Mouse (Mus musculus): ENCODE results near the gene Map4.

- TF ChIP-seq CTCF (IDR thresholded peaks at IDR 0.05; ENCODE audit: borderline replicate concordance, insufficient read depth, low read length) (no peak), POLR2A (IDR thresholded peaks at IDR 0.05; ENCODE audit: low read depth, low read length) (no peak)
Observed at GRCm38 (mm10) chr9:109989084-109989483, 57.8 kb downstream of the Map4 start.

All from embryonic fibroblast, embryonic 13.5 days (primary cell).